Mouse (Mus musculus): ENCODE results near the gene Slc6a5.

GRCm38 (mm10) chr7:49913728-49914328 is 3.9 kb downstream of the Slc6a5 start:
- TF ChIP-seq CTCF (IDR thresholded peaks at IDR 0.05; ENCODE audit: control insufficient read depth, insufficient read depth, insufficient replicate concordance, low read depth, low read length) (no peak), POLR2A (IDR thresholded peaks at IDR 0.05; ENCODE audit: control insufficient read depth, low read depth, low read length) (no peak)
